In the genomic region with DNA sequence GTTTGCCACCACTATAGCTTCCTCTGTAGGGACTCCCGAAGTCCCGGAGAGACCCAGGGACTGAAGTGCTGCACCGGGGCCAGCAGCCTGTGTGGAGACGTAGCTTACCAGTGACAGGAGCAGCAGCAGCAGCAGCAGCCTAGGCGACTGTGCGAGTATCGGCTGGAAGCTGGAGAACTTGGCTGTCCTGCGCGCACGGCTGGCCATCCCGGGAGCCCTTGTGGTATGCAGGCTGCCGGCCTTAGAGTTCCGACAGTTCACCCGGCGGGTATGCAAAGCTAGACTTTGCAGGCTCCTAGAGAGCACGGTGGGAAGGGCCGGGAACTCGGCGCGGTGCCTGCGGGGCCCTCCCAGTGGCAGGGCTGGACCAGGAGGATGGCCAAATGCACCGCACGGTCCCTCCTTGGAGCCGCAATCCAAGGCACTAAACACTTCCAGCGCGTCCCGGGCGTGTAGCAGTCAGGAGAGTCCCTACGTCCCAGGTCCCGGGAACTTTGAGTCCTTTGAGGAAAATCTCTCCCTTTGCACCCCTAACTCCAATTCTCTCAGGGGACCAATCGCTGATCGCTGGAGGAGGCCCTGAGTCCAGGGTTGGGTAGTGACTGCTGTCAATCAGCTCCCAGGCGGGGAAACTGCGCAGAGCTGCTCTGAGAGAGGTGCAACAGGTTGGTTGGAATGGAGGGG, we compare ENCODE assay signal across 10 mouse cellular contexts. TPM values are rescaled to one million over a fixed set of nuclear protein-coding genes. Genes with fewer than 3 reads are reported as not detected.
A peak's percentile ranks its signal among the peaks of the same experiment; 100 is the strongest.
DNase-seq lines count a peak whose midpoint lies in the region; ATAC-seq lines count a peak whose summit lies in the region.
"Had no signal": no experiment of that assay in that cellular context is flagged by ENCODE, and none has a peak within 500 bp of the region (broad histone marks: within the 10 kb centered on the region; RNA-seq: fewer than 3 reads in every experiment).

A gene (minus strand): TSS at position 478 of the 684 bp plus-strand sequence.

- H3K9ac ChIP-seq in forebrain, embryonic 11.5 days (ENCODE audit: low read length) = peak within 1 kb of the TSS; percentile 56
- H3K9ac ChIP-seq in heart, embryonic 16.5 days (ENCODE audit: low read length) = peak within 1 kb of the TSS; percentile 76
- no peak within 1 kb of the TSS for H3K9ac ChIP-seq in liver, embryonic 16.5 days (ENCODE audit: low read depth, low read length)

- H3K27me3 ChIP-seq in forebrain, embryonic 11.5 days (ENCODE audit: control insufficient read depth, insufficient read depth, low read length) = peaks cover 8% of the 10 kb centered on the region
- peaks cover 6% of the 10 kb centered on the region; the same call in 1 of the 2 replicates for H3K27me3 ChIP-seq in heart, embryonic 16.5 days (ENCODE audit: control insufficient read depth, insufficient read depth, low read length)
- H3K27me3 ChIP-seq in liver, embryonic 16.5 days (ENCODE audit: control insufficient read depth, insufficient read depth, low read depth, low read length) = peaks cover 33% of the 10 kb centered on the region

- H3K4me1 ChIP-seq in forebrain, embryonic 11.5 days (replicated peaks; ENCODE audit: control insufficient read depth, insufficient read depth, low read length) = peaks cover 4% of the 10 kb centered on the region; the same call in 1 of the 2 replicates
- H3K4me1 ChIP-seq in heart, embryonic 16.5 days (ENCODE audit: control insufficient read depth, insufficient read depth, low read length) = peaks cover 13% of the 10 kb centered on the region
- H3K4me1 ChIP-seq in liver, embryonic 16.5 days (ENCODE audit: control insufficient read depth, low read depth, low read length) = no peaks in the 10 kb centered on the region

- peak within 1 kb of the TSS; percentile 100 for H3K4me2 ChIP-seq in forebrain, embryonic 11.5 days (ENCODE audit: low read depth, low read length, severe bottlenecking)
- peak within 1 kb of the TSS; percentile 98 for H3K4me2 ChIP-seq in heart, embryonic 16.5 days (ENCODE audit: low read depth, low read length)
- H3K4me2 ChIP-seq in liver, embryonic 16.5 days (ENCODE audit: low read depth, low read length) = peak within 1 kb of the TSS; percentile 60

- H3K27ac ChIP-seq in forebrain, embryonic 11.5 days (ENCODE audit: low read depth, low read length) = no peak within 1 kb of the TSS
- peak within 1 kb of the TSS; percentile 69 for H3K27ac ChIP-seq in heart, embryonic 16.5 days (ENCODE audit: low read length)
- no peak within 1 kb of the TSS for H3K27ac ChIP-seq in liver, embryonic 16.5 days (ENCODE audit: low read length)

- peak; percentile 21 to 27 for DNase-seq in left cerebral cortex, adult 18-20 months (ENCODE audit: low spot score in 2 of 2)
- no peak for DNase-seq in left cerebral cortex, adult 11 months (ENCODE audit: low spot score)
- DNase-seq in forebrain, embryonic 11.5 days (ENCODE audit: low spot score) = peak; percentile 88
- peak; percentile 90 for DNase-seq in kidney, postnatal 14 days
- DNase-seq in ovary, adult 18-20 months (ENCODE audit: low spot score) = peak; percentile 30
- DNase-seq in c-Kit-positive CD71-positive TER-119-positive erythroid progenitor cells, embryonic 14.5 days (ENCODE audit: low spot score) = no peak

- H3K36me3 ChIP-seq in forebrain, embryonic 11.5 days (ENCODE audit: control insufficient read depth, insufficient read depth, low read length) = no peaks in the 10 kb centered on the region
- peaks cover 18% of the 10 kb centered on the region for H3K36me3 ChIP-seq in heart, embryonic 16.5 days (ENCODE audit: control insufficient read depth, insufficient read depth)
- H3K36me3 ChIP-seq in liver, embryonic 16.5 days (ENCODE audit: control insufficient read depth, insufficient read depth) = no peaks in the 10 kb centered on the region

- ATAC-seq in forebrain, embryonic 11.5 days (replicated peaks; ENCODE audit: low FRiP score) = peak; percentile 95
- peak; percentile 94 for ATAC-seq in heart, embryonic 16.5 days (replicated peaks; ENCODE audit: extremely low read depth, insufficient read depth, low FRiP score)
- ATAC-seq in liver, embryonic 16.5 days (ENCODE audit: low read depth) = peak; percentile 83

- 1% methylated on average over 34 of the region's 34 CpGs for whole genome bisulfite sequencing in forebrain, embryonic 11.5 days
- under 1% methylated on average over 34 of the region's 34 CpGs for WGBS in heart, embryonic 16.5 days
- 2% methylated on average over 34 of the region's 34 CpGs for WGBS in liver, embryonic 16.5 days (ENCODE audit: insufficient replicate concordance)

- H3K4me3 ChIP-seq in forebrain, embryonic 11.5 days (ENCODE audit: low read depth, low read length) = peak within 1 kb of the TSS; percentile 58
- H3K4me3 ChIP-seq in heart, embryonic 16.5 days (ENCODE audit: low read length) = peak within 1 kb of the TSS; percentile 73
- peak within 1 kb of the TSS; percentile 50 for H3K4me3 ChIP-seq in liver, embryonic 16.5 days (ENCODE audit: low read depth, low read length)
- H3K4me3 ChIP-seq: myocyte had no signal

- H3K9me3 ChIP-seq in forebrain, embryonic 11.5 days (ENCODE audit: control insufficient read depth, low read length) = peaks cover 6% of the 10 kb centered on the region; the same call in 1 of the 2 replicates
- H3K9me3 ChIP-seq in heart, embryonic 16.5 days (replicated peaks; ENCODE audit: control insufficient read depth, low read length) = peaks cover 15% of the 10 kb centered on the region
- no peaks in the 10 kb centered on the region for H3K9me3 ChIP-seq in liver, embryonic 16.5 days (replicated peaks; ENCODE audit: control insufficient read depth, low read length)

RNA-seq across cellular contexts. Expression of the gene that starts here (rescaled TPM):
- total RNA-seq in left cerebral cortex, adult 18-20 months (2021) = 1 to 10 TPM; 2.1 TPM
- 2.5 and 2.7 TPM in 2 replicates for polyA plus RNA-seq in forebrain, embryonic 11.5 days (2014; fragmentation: Nextera tagmentation; extraction: Ambion mirVana)
- polyA plus RNA-seq in heart, embryonic 16.5 days (2015; fragmentation: Nextera tagmentation; extraction: Ambion mirVana) = 2.4 and 3.2 TPM in 2 replicates
- polyA plus RNA-seq in liver, embryonic 16.5 days (2015; fragmentation: Nextera tagmentation; extraction: Ambion mirVana) = 0.29 and 0.41 TPM in 2 replicates
- total RNA-seq: MEL had no signal

Comparison
In these comparisons a context has a peak if more than half of its experiments do, and no peak if none do; other contexts are left out.
1. DNase-seq: peak in left cerebral cortex, adult 18-20 months (2 of 2), forebrain, embryonic 11.5 days (single experiment), kidney, postnatal 14 days (single experiment) and ovary, adult 18-20 months (single experiment); none in left cerebral cortex, adult 11 months (single experiment) and c-Kit-positive CD71-positive TER-119-positive erythroid progenitor cells, embryonic 14.5 days (single experiment).
2. Peak in ATAC-seq, H3K4me3 ChIP-seq and H3K4me2 ChIP-seq in liver, embryonic 16.5 days; RNA of the gene not detected or under 1 TPM.
3. Peak in every context shown above with its lines, with median percentiles within 50 percentile points of each other: ATAC-seq, H3K4me2 ChIP-seq and H3K4me3 ChIP-seq.